Mouse (Mus musculus) heart, postnatal 4 days (tissue): ENCODE measurements around the gene Ccdc92b. TPM values are rescaled to one million over a fixed set of nuclear protein-coding genes. Genes with fewer than 3 reads are reported as not detected.

Experiments
- total RNA-seq, 2 experiments: library from RNA; stranded (reverse); gene quantifications; 2 replicates each; pipeline ENCODE4 v1.2.3; 2021

Ccdc92b gene
- total RNA-seq, 2 experiments from 2014 or later = 0.60 to 0.72 TPM

Other genes with a start within 250 kb of the Ccdc92b start
- gene Rap1gap2, start 8.7 kb upstream of the Ccdc92b start, total RNA-seq = 10 to 100 TPM; 47.8 to 53.8 TPM
- gene Cluh, start 29.9 kb downstream of the Ccdc92b start, total RNA-seq = 100 to 1,000 TPM; 220 to 229 TPM
- 100 to 1,000 TPM; 265 to 269 TPM for gene Pafah1b1, start 105.1 kb downstream of the Ccdc92b start, total RNA-seq
- gene Mettl16, start 151.2 kb downstream of the Ccdc92b start, total RNA-seq = 10 to 100 TPM; 15.2 to 16.9 TPM
- gene Mnt, start 211.3 kb downstream of the Ccdc92b start, total RNA-seq = 10 to 100 TPM; 14.8 to 15.7 TPM